Mouse (Mus musculus): ENCODE data around the gene Cdkl3.

GRCm38 (mm10) chr11:52037659-52038058, 33.6 kb downstream of the Cdkl3 start:
- TF ChIP-seq CTCF (IDR thresholded peaks at IDR 0.05; ENCODE audit: low read depth) (no peak), EP300 (optimal IDR thresholded peaks at IDR 0.05) (no peak)

Measured in stomach, postnatal 0 days (tissue).